Mouse (Mus musculus) heart, adult 2 months (tissue): ENCODE data around the gene Tspan17.

Source experiments
- CTCF ChIP-seq: fragments of 200-600 bp; IDR thresholded peaks from 2 replicates; pipeline ENCODE4 v1.8.1; 2022; ENCODE audit warnings: antibody characterized with exemption, mild to moderate bottlenecking, moderate library complexity
- EP300 ChIP-seq: fragments of 200-500 bp; IDR thresholded peaks from 2 replicates; pipeline ENCODE4 v1.6.1; 2011; ENCODE audit warnings: low read depth, low read length, control low read depth; ENCODE audit not compliant: insufficient read depth
- POLR2A ChIP-seq: fragments of 200-500 bp; IDR thresholded peaks from 2 replicates; pipeline ENCODE4 v1.6.1; 2011; ENCODE audit warnings: mild to moderate bottlenecking, low read depth, low read length, control low read depth; ENCODE audit not compliant: insufficient read depth

DNA sequence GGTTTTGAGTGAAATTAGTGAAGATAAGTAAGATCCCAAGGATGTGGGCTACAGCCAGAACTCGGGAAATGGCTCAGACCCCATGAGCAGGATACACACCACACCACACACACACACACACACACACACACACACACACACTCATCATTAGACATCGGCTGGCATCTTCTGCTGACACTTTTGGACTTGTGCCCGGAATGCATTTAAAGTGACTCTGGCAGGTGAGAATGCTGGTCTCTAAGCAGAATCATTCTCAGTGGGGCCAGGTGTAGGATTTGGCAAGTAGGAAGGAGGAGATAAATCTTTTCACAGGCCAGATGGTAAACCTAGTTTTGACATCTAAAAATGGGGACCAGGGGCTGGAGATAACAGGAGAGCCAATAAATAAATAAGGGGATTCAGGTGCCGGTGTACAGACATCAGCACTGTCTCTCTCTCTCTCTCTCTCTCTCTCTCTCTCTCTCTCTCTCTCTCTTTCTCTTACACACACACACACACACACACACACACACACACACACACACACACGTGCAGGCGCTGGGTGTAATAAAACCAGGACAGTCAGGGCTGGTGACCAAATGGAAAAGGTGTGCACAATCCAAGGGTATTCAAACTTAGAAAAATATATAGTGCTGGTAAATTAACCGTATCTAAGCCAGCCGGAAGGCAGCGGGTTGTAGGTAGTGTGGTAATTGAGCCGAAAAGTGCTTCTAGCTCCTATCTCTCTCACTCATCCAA, 31.9 kb upstream of the Tspan17 start:
- TF ChIP-seq CTCF (no peak), POLR2A (no peak), EP300 (no peak)
